Mouse (Mus musculus) neural tube, embryonic 10.5 days (tissue): ENCODE results near the gene Stn1.

Experiments used
- DNase-seq: peaks from one replicate; pipeline ENCODE4 v3.0.0-alpha.2; 2017; ENCODE audit warnings: low spot score; ENCODE audit errors: extremely low spot score

The Stn1 gene

DNA sequence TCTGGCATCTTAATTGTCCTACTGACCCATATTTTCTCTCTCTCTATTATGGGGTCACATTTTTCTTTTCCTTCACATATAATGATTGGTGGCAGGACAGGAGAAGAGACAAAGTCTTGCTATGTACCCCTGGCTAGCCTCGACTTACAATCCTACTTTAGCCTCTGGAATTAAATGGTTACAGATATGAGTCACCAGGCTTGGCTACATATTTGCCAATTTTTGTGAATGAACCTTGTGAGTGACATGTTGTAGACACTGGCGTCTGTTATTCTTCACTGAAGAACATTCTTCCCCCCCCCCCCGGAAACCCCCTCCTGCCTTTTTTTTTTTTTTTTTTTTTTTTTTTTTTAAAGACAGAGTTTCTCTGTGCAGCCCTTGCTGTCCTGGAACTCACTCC, 54.0 kb downstream of the Stn1 start:
- no peak for DNase-seq

DNA sequence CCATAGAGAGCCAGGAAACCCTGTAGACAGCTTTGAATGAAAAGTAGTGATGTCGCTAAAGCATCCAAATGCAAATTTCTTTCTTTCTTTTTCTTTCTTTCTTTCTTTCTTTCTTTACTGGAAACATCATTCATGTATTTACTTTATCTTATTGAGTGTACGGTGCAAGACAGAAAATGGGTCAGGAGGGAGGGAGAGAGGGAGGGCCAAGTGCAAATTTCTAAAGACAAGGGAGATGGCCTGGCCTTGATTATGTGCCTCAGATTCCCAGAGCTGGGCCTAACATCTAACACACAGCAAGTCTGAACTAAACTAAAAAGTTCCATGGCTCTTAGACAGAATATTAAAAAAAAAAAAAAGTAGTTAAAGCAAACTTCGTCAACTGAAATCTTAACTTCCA, 63.9 kb downstream of the Stn1 start:
- DNase-seq = no peak

- no peak for DNase-seq
Measured at GRCm38 (mm10) chr19:47472881-47473400, 64.4 kb downstream of the Stn1 start.

DNA sequence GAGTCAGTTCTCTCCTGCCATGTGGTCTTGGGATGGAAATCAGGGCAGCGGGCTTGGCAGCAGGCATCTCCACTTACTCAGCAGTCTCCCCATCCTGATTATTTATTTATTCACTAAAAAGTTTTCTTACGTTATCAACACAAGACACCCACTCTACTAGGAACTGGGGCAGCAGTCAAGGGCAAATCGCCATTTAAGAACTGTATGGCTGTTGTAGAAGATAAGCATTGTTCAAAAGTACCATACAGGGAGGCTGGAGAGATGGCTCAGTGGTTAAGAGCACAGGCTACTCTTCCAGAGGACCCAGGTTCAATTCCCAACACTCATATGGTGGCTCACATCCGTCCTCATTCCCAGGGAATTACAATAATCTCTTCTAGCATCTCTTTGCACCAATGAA, 65.5 kb downstream of the Stn1 start:
- no peak for DNase-seq

- DNase-seq = no peak
Measured at GRCm38 (mm10) chr19:47468750-47469149, 68.6 kb downstream of the Stn1 start.

DNA sequence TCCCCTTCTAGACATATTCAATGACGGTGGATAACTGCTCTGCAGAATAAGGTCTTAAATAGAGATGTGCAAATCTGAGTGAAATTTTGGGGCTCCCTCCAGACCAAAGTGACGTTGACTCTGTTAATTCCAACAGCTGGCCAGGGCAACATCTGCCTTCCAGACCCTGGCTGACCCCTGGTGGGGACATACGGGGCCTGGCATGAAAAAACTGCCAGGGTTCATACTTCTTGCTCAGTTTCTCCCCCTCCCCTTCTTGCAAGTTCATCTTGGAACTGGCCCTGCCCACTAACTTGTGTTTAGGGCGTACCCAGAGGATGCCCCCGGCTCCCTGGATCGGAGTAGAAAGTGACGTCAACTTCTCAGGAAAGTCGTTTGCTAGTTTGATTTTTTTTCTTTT, 70.5 kb downstream of the Stn1 start:
- no peak for DNase-seq

DNA sequence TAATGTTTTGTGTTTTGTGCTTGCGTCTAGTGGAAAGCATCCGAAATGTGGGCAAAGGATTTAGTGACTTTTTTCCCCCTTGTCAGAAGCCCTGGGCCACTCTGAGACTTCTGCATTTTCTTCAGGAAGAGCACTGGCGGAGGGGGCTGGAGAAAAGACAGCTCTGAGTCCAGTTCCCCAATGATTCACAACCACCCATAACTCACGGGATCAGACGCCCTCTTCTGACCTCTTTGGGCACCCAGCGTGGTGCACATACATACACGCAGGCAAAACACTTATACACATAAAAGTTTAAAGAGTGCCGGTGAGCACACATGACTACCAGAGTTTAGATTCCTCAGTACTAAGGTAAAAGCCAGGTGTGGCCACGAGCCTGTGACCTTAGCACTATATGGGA, 71.8 kb downstream of the Stn1 start:
- DNase-seq = no peak

- peak; percentile 86 for DNase-seq
Measured at GRCm38 (mm10) chr19:47464304-47465241, 72.7 kb downstream of the Stn1 start, which contains the start of gene Sh3pxd2a. Gene Sh3pxd2a, minus strand, starts transcription at chr19:47464401.

GRCm38 (mm10) chr19:47463636-47464303, 73.5 kb downstream of the Stn1 start:
- peak; percentile 82 for DNase-seq

DNA sequence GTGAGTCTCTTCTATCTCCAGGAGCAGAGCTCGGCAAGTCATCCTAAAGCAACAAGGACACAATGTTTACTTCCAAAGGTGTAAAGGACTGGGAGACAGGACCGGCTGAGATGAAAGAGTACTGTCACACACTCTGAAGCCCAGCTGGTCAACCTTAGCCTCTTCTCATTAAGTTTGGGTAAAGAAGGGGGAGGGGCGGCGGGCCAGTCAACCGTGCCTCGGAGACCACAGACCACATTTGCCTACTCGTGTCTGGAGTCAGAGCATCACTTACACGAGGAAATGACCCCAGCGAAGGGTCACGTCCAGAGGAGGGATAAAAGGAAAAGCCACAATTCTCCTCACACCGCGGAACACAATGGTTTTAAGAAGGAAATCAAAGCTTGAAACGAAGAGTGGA, 74.1 kb downstream of the Stn1 start:
- peak; percentile 65 for DNase-seq

DNA sequence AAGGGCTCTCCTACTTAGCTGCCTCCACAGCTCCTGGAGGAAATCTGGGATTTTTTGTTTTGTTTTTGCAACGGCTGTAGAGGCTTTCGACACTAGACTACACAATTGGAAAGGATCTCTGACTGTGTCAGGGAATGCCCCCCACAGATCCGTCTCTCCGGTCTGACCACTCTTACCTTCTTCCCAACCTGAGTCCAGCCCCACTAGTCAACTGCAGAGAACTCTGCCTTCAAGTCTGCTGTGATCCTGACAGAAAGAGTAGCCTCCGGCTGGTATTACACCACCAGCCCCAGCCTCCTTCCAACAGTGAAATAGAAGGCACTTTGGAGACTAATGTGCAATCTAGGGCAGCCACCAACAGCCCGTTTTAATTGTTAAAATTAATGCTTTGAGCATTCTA, 74.6 kb downstream of the Stn1 start:
- DNase-seq = no peak

- DNase-seq = no peak
Measured at GRCm38 (mm10) chr19:47461838-47462237, 75.5 kb downstream of the Stn1 start.

GRCm38 (mm10) chr19:47461386-47461785, 75.9 kb downstream of the Stn1 start:
- no peak for DNase-seq

DNA sequence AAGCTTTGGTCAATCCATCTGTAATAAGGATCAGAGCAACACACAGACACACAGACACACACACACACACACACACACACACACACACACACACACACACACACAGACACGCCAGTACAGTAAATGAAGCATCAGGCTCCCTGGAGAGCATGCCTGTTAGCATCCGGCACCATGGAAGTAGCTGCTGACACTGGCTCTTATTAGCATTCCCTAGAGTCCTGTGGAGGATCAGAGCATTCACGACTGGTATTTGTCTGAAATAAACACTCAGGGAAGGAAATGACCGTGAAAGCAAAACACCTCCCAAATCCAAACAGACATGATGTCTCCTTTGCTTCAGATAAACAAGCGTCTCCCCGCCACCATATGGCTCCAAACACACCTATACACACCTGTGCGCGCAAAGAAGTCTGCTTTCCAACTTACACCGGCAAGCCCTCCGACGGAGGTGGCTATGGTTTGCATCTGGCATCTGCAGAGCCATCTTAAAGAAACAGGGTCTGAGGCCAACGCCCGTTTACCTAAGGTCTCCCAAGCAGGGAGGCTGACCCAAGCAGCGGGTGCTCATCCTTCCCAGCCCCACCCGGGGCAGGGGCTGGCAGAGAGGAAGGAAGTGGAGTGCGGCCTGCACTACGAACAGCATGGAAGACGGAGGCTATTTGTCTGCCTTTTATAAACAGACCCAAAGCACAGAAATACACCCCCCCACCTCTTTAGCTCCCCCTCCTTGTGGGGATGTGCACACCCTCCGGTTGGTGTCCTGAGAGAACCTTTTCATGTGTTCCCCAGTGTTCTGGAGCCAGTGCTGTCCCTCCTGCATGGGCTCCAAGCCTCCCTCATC, 77.0 kb downstream of the Stn1 start:
- DNase-seq = no peak

DNA sequence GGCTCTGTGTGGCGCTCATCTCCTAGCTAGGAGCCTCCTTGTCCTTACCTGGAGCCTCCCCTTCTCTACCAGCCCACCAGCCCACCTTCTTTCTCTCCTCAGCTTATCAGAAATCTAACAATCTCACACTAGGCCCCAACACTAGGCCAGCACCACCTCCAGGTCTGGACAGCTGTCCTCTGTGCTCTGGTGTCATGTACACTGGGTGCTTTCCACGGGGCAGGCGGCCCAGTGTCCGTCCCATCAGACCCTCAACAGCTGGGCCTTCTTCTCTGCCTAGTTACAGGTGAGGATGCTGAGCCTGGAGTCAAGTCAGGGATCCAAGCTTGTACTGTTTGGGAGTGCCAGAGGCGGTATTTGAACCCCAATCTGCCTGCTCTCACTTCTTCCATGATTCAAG, 78.1 kb downstream of the Stn1 start:
- DNase-seq = no peak

DNA sequence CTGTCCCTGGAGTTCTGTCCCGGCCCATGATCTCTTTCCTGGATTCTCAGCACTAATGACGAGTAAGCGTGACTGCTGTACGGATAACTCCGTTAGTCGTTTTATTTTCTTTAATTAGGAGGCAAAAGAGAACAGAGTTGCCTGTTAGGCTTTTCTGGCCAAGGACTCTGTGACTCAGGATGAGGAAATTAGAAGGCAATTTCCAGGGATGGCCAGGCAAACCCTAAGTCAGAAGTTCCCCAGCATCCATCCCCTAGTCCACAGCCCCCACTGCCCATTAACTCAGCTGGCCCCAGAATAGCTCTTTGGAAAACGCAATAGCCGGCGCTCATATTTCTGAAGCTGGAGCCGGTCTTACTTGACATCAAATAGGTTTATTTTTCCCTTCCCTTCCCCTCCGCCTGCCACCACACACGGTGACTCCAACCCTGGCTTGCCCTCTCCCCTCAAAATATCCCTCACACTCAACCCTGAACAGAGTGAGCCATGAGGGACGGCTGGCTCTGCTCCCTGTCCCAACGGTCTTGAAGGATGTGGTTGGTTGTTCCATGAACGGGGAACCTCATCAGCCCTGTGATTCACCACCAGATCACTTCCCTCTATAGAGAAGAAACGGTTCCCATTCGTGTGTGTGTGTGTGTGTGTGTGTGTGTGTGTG, 78.7 kb downstream of the Stn1 start:
- no peak for DNase-seq

- DNase-seq = no peak
Measured at GRCm38 (mm10) chr19:47457711-47458503, 79.4 kb downstream of the Stn1 start.

- no peak for DNase-seq
Measured at GRCm38 (mm10) chr19:47456021-47456420, 81.3 kb downstream of the Stn1 start.

DNA sequence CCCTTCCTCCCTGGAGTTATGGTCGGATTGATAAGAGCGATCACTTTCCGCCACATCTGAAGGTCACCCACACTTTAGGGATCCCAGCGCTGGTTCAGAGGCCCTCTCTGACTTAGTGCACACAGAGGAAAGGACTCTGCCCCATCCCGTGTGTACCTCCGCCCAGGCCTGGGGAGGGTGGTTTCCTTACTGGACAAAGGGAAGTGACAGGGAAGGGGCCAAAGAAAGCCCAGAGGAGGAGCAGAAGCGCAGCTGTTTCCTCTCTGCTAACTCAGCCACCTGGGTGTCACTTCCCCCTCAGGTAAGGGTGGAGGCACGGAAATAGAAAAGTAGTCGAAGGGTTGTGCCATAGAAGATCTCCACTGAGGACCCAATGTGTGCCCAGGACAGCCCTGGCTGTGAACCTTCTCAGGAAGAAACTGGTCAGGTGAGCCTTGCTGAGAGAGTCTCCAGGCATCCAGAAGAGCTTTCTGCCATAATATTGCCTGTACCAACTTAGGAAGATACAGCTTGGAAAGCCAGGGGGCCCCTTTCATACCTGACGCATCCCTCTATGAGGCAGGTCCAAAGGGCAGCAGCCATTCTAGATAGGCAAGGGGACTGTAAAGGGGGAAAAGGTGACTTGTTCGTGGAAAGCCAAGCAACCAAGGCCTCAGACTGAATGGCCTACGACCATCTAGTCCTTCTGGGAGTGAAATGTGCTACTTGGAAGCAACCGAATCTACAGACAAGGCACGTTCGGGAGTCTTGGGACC, 82.1 kb downstream of the Stn1 start:
- DNase-seq = no peak
